Mouse (Mus musculus): Measurements from ENCODE around the gene Ptprg. TPM values are rescaled to one million over a fixed set of nuclear protein-coding genes. Genes with fewer than 3 reads are reported as not detected.
"Not testable (repeated sequence)": the region's sequence is repeated elsewhere in the genome, so short reads cannot be mapped to it uniquely, and the experiment has no call there.

The Ptprg gene
- total RNA-seq, 2 experiments from 2014 or later, result 68.4 to 72.7 TPM

DNA sequence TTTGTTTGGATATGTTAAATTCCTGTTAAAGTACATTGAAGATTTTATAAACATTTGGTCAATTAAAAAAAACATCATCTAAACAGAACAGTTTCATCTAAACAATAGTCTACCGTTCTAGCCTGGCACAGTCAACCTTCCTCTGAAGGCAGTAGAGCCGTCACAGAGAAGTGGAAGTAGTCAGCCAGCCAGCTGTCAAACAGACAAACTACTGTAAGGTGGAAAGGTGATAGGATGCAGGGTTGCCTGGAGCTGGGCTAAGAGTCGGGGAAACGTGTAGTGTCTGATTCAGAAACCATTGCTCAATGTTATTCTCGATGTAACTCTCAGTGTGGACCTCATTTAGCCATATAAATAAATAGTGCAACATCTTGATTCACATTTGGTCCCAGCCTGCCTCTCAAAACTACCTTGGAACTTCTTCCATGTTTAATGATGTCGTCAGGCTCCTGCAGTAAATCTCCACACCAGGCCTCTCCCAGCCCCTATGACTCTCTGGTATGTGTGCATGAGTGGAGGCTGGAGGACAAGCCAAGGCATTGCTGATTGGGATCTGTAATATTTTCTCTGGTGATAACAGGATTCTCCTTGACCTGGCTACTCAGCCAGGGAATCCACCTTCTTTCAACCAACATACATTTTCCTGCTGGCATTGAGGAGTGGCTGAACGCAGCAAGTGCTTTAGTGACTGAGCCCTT is 178.0 kb downstream of the Ptprg start:
- DNase-seq (ENCODE audit: low spot score in 2 of 2), result no peak

DNA sequence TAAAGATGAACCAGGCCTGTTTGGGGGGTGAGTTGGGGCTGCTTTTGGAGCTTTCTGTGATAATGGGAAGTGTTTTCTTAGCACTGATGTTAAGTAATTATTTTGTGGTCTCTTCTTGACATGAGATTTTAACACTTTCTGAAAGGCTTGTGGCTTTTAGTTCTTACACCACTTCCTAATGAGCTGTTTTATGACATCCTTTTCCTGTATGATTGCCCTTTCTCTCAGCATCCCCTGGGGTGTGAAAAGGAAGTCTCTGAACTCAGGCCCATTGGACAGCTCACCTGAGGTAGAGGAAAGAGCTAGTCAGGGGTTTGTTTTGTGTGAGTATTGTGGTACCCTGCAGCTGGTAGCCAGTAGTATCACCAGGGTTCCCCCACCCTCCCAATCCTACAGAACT is 179.0 kb downstream of the Ptprg start:
- no peak for DNase-seq (ENCODE audit: low spot score in 2 of 2)

GRCm38 (mm10) chr14:11743726-11744125 is 190.4 kb downstream of the Ptprg start:
- no peak for DNase-seq (ENCODE audit: low spot score in 2 of 2)

DNA sequence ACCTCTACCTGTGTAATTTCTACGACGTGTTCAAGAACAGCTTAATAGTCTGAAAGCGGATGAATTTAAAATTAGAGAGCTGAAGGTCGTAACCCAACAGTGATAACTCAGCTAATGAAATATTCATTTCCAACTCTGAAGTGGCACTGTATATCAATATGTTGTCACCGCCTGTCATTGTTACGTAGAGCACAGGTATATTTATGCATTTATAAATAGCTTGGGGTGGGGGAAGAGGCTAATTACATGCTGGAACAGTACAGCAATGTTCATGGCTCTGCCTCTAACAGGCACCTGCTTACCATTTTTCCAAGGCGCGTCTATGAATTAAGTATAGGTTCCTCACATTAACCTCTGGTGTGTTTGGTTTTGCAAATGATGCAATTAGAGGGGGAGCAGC is 199.3 kb downstream of the Ptprg start:
- DNase-seq (ENCODE audit: low spot score in 2 of 2), result no peak

DNA sequence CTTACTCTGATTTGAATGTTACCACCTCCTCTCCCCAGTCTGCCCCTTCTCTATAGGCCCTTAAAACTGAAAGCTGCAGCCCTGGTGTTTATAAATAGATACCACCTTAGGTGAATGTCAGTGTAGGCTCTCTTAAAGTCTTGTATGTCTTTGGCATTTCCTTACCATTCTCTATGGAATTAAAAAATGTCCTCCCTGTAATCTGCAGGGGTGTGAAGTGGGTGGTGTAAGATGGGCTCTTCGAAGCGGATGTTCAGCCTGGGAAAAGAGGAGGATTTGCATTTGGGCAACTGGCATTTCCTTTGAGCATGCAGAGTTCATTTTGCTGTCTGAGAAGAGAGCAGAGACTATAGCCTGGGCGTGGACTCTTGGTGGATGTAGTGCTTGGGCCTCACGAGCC is 201.3 kb downstream of the Ptprg start:
- DNase-seq (ENCODE audit: low spot score in 2 of 2), result peak; percentile 21 to 39

GRCm38 (mm10) chr14:11758185-11758584 is 204.9 kb downstream of the Ptprg start:
- no peak for DNase-seq (ENCODE audit: low spot score in 2 of 2)

- DNase-seq (ENCODE audit: low spot score in 2 of 2), result no peak
Observed at GRCm38 (mm10) chr14:11759356-11759755, 206.0 kb downstream of the Ptprg start.

- no peak for DNase-seq (ENCODE audit: low spot score in 2 of 2)
Observed at GRCm38 (mm10) chr14:11762995-11763394, 209.7 kb downstream of the Ptprg start.

- no peak for DNase-seq (ENCODE audit: low spot score in 2 of 2)
Observed at GRCm38 (mm10) chr14:11772736-11773135, 219.4 kb downstream of the Ptprg start.

DNA sequence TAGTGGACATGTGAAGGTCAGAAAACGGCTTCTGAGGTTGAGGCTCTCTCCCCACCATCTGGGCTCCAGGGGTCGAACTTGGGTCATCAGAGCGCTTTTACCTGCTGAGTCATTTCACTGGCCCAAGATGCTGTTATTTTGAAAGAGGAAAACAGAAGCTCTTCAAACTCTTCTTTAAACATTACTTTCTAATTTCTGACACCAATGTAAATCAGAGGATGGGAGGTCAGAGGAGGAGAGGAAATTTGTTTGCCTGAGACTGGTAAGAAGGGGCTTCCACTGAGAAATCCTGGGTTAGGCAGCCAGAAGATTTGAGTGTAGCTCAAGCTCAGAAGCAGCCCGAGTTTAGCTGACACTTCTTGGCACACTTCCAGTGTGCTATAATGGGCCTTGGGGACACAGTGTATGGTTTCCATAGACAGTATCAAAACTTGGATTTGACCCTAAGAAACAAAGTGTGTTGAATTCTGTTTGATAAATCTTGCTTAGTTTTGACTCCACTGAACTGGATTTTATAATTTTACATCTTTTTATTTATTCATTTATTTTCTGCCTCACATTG is 221.2 kb downstream of the Ptprg start:
- DNase-seq (ENCODE audit: low spot score in 2 of 2), result no peak

DNA sequence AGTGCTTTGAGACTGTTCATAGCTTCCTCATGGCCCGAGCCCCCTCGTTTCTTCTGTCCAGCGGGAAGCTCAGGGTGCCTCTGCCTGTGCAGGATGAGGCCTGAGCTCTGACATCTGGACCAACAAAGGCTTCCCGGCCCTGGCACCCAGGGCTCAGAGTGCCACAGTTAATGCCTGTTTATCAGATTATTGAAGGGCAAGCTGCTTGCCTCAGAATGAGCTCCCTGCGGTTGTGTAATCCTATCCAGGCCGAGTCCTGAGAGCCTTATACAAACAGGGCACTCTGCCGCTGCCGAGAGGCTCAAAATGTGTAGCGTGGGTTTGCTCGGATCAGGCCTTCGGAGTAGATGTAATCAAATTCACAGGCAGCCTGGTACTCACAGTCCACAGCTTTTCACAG is 221.9 kb downstream of the Ptprg start:
- peak; percentile 12 to 29 for DNase-seq (ENCODE audit: low spot score in 2 of 2)

DNA sequence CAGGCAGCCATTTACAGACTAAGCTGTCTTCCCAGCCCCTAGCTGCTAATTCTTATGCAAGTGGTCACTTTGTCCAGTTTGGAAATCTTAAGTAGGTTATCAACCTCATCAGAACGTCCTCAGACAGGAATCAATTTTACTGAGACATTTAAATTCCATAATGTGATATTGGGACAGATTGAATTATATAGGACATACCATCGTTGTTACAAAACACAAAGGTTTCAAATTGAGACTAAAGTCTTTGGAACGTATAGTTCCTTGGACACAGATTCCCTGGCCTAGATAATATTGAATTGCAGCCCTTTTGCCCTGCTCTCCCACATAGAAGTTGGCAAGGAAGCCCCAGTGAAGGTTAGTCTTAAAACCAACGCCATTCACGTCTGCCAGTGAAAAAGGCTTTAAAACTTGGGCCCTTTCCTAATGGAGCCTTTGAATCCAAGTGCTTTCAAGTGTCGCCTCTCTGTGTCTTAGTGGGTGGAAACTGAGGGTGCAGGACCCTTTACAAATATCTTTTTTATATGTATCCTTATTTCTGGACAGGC is 222.7 kb downstream of the Ptprg start:
- no peak for DNase-seq (ENCODE audit: low spot score in 2 of 2)

DNA sequence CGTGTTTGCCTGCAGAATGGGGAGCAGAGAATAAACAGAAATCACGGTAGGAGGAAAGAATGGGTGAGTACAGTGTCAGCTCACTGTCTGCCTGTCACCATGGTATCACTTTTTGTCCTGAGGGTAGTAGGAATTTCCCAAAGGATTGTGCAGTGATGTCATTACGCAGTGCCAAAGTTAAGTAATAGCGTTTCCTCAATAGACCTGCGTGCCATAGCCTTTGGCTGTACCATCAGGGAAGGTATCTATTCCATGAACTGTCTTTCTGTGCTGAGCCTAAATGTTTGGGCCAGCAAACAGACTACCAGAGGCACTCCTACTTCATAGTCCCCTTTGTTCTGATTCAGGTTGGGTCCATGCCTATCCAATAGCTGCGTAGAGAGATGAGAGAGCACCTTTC is 223.2 kb downstream of the Ptprg start:
- no peak for DNase-seq (ENCODE audit: low spot score in 2 of 2)

GRCm38 (mm10) chr14:11791190-11791589 is 237.9 kb downstream of the Ptprg start:
- DNase-seq (ENCODE audit: low spot score in 2 of 2), result no peak

- no peak for DNase-seq (ENCODE audit: low spot score in 2 of 2)
Observed at GRCm38 (mm10) chr14:11793847-11794246, 240.5 kb downstream of the Ptprg start.

DNA sequence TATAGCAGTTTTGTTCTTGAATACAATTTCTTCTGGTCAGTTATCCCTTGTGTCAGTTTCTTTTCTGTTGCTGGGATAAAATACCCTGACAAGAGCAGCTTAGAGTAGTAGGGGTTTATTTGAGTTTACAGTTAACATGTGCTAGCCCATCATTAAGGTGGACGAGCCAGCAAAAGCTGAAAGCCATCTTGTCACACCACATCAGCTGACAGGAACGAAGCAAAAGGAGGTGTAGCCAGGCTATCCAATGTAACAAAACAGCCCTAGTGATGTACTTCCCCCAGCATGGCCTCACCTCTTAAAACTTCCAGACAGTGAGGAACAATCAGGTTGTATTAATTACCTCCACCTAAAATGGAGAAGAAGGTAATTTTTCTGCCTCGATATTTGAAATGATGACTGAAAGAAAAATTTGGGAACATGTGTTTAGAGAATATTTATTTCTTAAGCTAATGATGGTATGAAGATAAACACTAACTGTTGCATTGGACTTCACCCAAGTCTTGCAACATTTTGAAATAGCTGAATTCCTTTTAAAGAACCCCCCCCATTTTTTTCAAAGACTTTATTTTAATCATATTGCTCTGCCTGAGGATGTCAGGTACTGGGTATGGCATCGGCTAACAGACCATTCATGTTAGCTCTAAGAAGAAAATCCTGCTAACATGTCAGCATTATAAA is 249.2 kb downstream of the Ptprg start:
- DNase-seq (ENCODE audit: low spot score in 2 of 2), result no peak

- DNase-seq (ENCODE audit: low spot score in 2 of 2), result no peak
Observed at GRCm38 (mm10) chr14:11806674-11807073, 253.3 kb downstream of the Ptprg start.

DNA sequence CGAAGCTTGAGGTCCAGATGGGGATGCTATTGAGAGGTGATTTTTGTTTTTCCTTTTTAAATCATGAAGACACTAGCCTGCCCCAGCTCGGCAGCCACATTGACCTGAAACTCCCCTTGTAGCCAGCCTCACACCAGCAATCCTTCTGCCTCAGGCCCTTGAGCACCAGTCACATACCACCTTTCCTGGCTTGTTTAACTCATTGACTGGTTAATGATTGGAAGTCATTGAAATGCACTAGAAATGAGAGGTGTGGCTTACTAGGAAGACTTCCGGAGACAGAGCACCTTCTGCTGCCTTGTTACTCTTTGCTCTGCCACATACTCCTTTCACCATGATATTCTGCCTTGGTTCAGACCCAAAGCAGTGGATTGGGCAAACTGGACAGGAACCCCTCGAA is 254.1 kb downstream of the Ptprg start:
- no peak for DNase-seq (ENCODE audit: low spot score in 2 of 2)

DNA sequence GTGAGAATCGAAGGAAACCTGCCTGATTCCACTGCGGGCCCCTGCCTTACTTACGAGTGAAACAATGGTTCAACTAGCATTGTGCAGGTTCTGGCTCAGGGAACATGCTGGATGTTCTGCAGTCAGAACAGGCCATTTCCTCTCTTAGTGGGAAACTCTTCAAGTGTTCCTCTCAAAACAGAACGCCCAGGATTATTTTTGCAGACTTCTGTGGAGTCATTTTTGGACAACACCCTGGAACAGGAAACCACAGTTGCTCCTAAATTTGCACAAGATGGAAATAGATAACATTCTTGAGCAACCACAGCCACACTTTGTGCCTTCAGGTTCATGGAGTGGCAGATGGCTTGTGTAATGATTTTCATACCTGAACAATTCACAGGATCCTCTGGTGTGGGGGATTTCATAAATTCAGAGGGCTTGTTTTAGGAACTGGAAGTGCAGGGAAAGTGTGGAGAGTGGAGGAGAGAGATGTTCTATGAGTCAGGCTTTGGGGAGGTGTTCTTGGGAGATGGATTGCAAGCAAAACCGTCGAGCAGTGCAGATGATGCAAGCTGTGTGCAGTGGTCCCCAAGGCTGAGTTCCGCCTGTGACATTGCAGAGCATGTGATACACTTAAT is 257.9 kb downstream of the Ptprg start:
- DNase-seq (ENCODE audit: low spot score in 2 of 2), result peak; percentile 32 to 56

- DNase-seq (ENCODE audit: low spot score in 2 of 2), result no peak
Observed at GRCm38 (mm10) chr14:11812291-11812690, 259.0 kb downstream of the Ptprg start.

DNA sequence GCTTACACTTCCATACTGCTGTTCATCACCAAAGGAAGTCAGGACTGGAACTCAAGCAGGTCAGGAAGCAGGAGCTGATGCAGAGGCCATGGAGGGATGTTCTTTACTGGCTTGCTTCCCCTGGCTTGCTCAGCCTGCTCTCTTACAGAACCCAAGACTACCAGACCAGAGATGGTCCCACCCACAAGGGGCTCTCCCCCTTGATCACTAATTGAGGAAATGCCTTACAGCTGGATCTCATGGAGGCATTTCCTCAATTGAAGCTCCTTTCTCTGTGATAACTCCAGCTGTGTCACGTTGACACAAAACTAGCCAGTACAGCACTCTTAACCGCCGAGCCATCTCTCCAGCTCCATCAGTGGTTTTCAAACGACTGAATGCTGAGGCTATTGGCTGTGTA is 261.5 kb downstream of the Ptprg start:
- not testable (repeated sequence) for DNase-seq (ENCODE audit: low spot score in 2 of 2)

- no peak for DNase-seq (ENCODE audit: low spot score in 2 of 2)
Observed at GRCm38 (mm10) chr14:11817236-11817635, 263.9 kb downstream of the Ptprg start.

All from left cerebral cortex, adult 18-20 months (tissue).